Mouse (Mus musculus): ENCODE measurements around the gene Ankrd50. TPM values are rescaled to one million over a fixed set of nuclear protein-coding genes. Genes with fewer than 3 reads are reported as not detected.

Gene Ankrd50
- total RNA-seq (2021) = 10 to 100 TPM; 73.2 to 78.9 TPM
- long read RNA-seq, experiment 1, full-length matches to known transcripts = 8 of 30 reads
- long read RNA-seq, experiment 1, partial matches to known transcripts = 10 of 30 reads
- long read RNA-seq, experiment 1, other reads (novel, unspliced or antisense) = 12 of 30 reads
- long read RNA-seq, experiment 2, partial matches to known transcripts = 1 of 23 reads
- long read RNA-seq, experiment 2, other reads (novel, unspliced or antisense) = 18 of 23 reads

GRCm38 (mm10) chr3:38484191-38485106 lies at the start of gene Ankrd50:
TSS of gene Ankrd50 (minus strand) at chr3:38484844.
- DNase-seq (ENCODE audit: low spot score in 2 of 2) = peak; percentile 97 to 99
- intact Hi-C loops (cut with DNase I) = loop anchor here (5.0 kb wide), 1 partner anchor 227 kb away; no protein-coding TSS in a partner anchor

GRCm38 (mm10) chr3:38534245-38534644 lies 49.6 kb upstream of the Ankrd50 start:
- intact Hi-C loops (cut with DNase I) = no loop called here
- peak in 1 of 2 experiments; percentile 31 for DNase-seq (ENCODE audit: low spot score in 2 of 2)

GRCm38 (mm10) chr3:38520426-38520825 lies 35.8 kb upstream of the Ankrd50 start:
- intact Hi-C loops (cut with DNase I) = no loop called here
- DNase-seq (ENCODE audit: low spot score in 2 of 2) = no peak

GRCm38 (mm10) chr3:38519971-38520370 lies 35.3 kb upstream of the Ankrd50 start:
- intact Hi-C loops (cut with DNase I) = no loop called here
- no peak for DNase-seq (ENCODE audit: low spot score in 2 of 2)

GRCm38 (mm10) chr3:38503606-38504005 lies 19.0 kb upstream of the Ankrd50 start:
- DNase-seq (ENCODE audit: low spot score in 2 of 2) = no peak
- intact Hi-C loops (cut with DNase I) = no loop called here

- no peak for DNase-seq (ENCODE audit: low spot score in 2 of 2)
- intact Hi-C loops (cut with DNase I) = no loop called here
Observed at GRCm38 (mm10) chr3:38502156-38502555, 17.5 kb upstream of the Ankrd50 start.

GRCm38 (mm10) chr3:38501739-38502138 lies 17.1 kb upstream of the Ankrd50 start:
- DNase-seq (ENCODE audit: low spot score in 2 of 2) = no peak
- intact Hi-C loops (cut with DNase I) = no loop called here

- intact Hi-C loops (cut with DNase I) = no loop called here
- DNase-seq (ENCODE audit: low spot score in 2 of 2) = peak in 1 of 2 experiments; percentile 30
Observed at GRCm38 (mm10) chr3:38501316-38501715, 16.7 kb upstream of the Ankrd50 start.

- intact Hi-C loops (cut with DNase I) = no loop called here
Observed at GRCm38 (mm10) chr3:38498561-38498960, 13.9 kb upstream of the Ankrd50 start.

GRCm38 (mm10) chr3:38496795-38497385 lies 12.2 kb upstream of the Ankrd50 start:
- intact Hi-C loops (cut with DNase I) = no loop called here
- no peak for DNase-seq (ENCODE audit: low spot score in 2 of 2)

More at GRCm38 (mm10) chr3:38498561-38498960, 13.9 kb upstream of the Ankrd50 start:
- peak in 1 of 2 experiments; percentile 46 for DNase-seq (ENCODE audit: low spot score in 2 of 2)

- intact Hi-C loops (cut with DNase I) = no loop called here
- no peak for DNase-seq (ENCODE audit: low spot score in 2 of 2)
Observed at GRCm38 (mm10) chr3:38491702-38492101, 7.1 kb upstream of the Ankrd50 start.

GRCm38 (mm10) chr3:38491236-38491635 lies 6.6 kb upstream of the Ankrd50 start:
- DNase-seq (ENCODE audit: low spot score in 2 of 2) = no peak
- intact Hi-C loops (cut with DNase I) = no loop called here

- DNase-seq (ENCODE audit: low spot score in 2 of 2) = no peak
- intact Hi-C loops (cut with DNase I) = no loop called here
Observed at GRCm38 (mm10) chr3:38490720-38491119, 6.1 kb upstream of the Ankrd50 start.

- no peak for DNase-seq (ENCODE audit: low spot score in 2 of 2)
- intact Hi-C loops (cut with DNase I) = no loop called here
Observed at GRCm38 (mm10) chr3:38485107-38485545, 482 bp upstream of the Ankrd50 start.

- intact Hi-C loops (cut with DNase I) = loop anchor here (5.0 kb wide), 1 partner anchor 226 kb away; no protein-coding TSS in a partner anchor
- peak; percentile 35 to 54 for DNase-seq (ENCODE audit: low spot score in 2 of 2)
Observed at GRCm38 (mm10) chr3:38483551-38483950, 1.1 kb downstream of the Ankrd50 start.

GRCm38 (mm10) chr3:38482749-38483148 lies 1.9 kb downstream of the Ankrd50 start:
- DNase-seq (ENCODE audit: low spot score in 2 of 2) = peak in 1 of 2 experiments; percentile 9
- intact Hi-C loops (cut with DNase I) = loop anchor here (5.0 kb wide), 1 partner anchor 225 kb away; no protein-coding TSS in a partner anchor

- intact Hi-C loops (cut with DNase I) = loop anchor here (5.0 kb wide), 1 partner anchor 224 kb away; no protein-coding TSS in a partner anchor
- DNase-seq (ENCODE audit: low spot score in 2 of 2) = no peak
Observed at GRCm38 (mm10) chr3:38481106-38481505, 3.5 kb downstream of the Ankrd50 start.

GRCm38 (mm10) chr3:38477936-38478335 lies 6.7 kb downstream of the Ankrd50 start:
- intact Hi-C loops (cut with DNase I) = no loop called here

GRCm38 (mm10) chr3:38475587-38475986 lies 9.1 kb downstream of the Ankrd50 start:
- intact Hi-C loops (cut with DNase I) = no loop called here

More at GRCm38 (mm10) chr3:38477936-38478335, 6.7 kb downstream of the Ankrd50 start:
- DNase-seq (ENCODE audit: low spot score in 2 of 2) = no peak

GRCm38 (mm10) chr3:38473138-38473537 lies 11.5 kb downstream of the Ankrd50 start:
- intact Hi-C loops (cut with DNase I) = no loop called here
- DNase-seq (ENCODE audit: low spot score in 2 of 2) = peak; percentile 14 to 43

More at GRCm38 (mm10) chr3:38475587-38475986, 9.1 kb downstream of the Ankrd50 start:
- no peak for DNase-seq (ENCODE audit: low spot score in 2 of 2)

Measured in left cerebral cortex, postnatal 14 days (tissue).